Mouse (Mus musculus): ENCODE measurements around the gene Cenpl.
"Not testable (repeated sequence)": the region's sequence is repeated elsewhere in the genome, so short reads cannot be mapped to it uniquely, and the experiment has no call there.

Gene Cenpl

GRCm38 (mm10) chr1:161070352-161071271 is at the start of gene Cenpl, which contains the start of gene Dars2:
TSS of gene Cenpl (plus strand) at chr1:161070713.
TSS of gene Dars2 (minus strand) at chr1:161070658.
- peak; percentile 96 for DNase-seq (ENCODE audit: low read depth, low spot score)

DNA sequence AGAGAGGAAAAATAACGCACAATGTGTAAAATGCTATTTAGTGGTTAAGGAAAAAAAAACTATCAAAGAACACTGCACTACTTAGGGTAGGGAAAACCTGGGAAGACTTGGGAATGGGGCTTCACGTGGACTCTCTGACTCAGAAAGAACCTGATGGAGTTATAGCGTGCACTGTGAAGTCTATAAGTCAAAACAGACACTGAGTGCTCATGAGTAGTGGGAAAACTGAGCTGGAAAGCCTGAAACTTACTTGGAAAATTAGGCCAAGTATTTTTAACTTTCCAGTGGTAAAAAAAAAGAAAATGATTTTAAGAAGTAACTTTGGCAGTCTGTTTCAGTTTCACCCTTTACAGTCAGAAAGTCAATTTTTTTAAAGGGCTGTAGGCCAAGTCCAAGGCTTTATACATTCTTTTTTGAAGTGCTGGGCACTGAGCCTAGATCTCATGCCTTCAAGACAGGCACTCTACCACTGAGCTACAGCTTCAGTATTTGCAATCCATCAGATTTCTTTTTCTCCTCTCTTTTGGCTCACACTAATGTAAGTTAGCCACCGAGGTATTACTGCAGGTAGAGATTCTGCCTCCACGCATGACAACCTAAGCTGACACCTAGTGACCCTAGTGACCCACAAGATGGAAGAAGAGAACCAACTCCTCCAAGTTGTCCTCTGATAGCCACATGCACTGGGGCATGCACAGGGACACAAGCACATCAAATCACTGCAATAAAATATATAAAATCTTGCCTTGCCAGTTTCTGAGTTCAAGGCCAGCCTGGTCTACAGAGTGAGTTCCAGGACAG is 44.9 kb upstream of the Cenpl start:
- no peak for DNase-seq (ENCODE audit: low read depth, low spot score)

GRCm38 (mm10) chr1:161027196-161027595 is 43.3 kb upstream of the Cenpl start:
- no peak for DNase-seq (ENCODE audit: low read depth, low spot score)

GRCm38 (mm10) chr1:161028427-161028826 is 42.1 kb upstream of the Cenpl start:
- not testable (repeated sequence) for DNase-seq (ENCODE audit: low read depth, low spot score)

DNA sequence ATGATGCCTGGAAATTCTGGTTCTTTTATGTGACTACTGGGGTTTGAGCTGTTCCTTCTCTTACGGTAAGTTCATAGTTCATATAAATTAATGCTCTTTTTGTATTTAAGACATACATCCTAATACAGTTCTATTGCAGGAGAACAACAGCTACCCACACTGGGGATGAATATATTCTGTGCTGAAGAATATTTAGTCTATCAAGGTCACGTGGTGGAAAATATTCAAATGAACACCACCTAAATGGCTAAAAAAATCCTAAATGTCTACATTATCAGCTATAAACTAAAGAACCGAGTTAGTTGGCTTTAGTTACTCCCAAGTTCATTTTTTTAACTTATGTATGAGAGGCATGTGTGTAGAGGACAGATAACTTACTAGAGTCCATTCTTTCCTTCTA is 40.5 kb upstream of the Cenpl start:
- no peak for DNase-seq (ENCODE audit: low read depth, low spot score)

- DNase-seq (ENCODE audit: low read depth, low spot score), result no peak
These were observed 38.6 kb upstream of the Cenpl start for GRCm38 (mm10) chr1:161031881-161032280.

GRCm38 (mm10) chr1:161032345-161032744 is 38.2 kb upstream of the Cenpl start:
- DNase-seq (ENCODE audit: low read depth, low spot score), result no peak

DNA sequence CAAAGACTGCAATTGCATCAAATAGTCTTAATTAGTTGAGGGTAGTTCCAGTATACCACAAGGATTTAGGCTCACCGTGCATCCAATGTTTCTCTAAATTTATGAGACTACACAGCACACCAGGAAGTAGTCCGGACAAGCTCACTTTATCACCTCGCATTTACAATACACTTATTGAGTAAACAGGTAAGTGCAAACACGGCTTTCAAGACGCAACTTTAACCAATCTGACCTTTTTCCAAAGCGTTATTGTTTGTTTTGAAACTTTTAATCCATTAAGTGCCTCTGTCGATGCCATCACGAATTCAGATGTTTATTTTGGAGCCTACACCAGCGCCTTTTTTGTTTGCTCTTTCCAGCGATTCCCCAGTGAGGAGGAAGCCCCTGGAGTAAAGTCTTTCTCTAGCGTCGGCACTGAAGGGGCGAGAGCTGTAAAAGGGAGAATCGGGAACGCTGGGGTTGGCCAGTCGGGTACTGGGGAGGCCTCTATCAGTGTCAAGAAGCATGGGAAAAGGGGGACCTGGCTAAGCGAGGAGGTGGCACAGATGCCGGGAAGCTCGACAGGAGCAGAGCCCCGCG is 36.6 kb upstream of the Cenpl start:
- no peak for DNase-seq (ENCODE audit: low read depth, low spot score)

- peak; percentile 100 for DNase-seq (ENCODE audit: low read depth, low spot score)
These were observed 35.9 kb upstream of the Cenpl start, which contains the start of gene Zbtb37 for GRCm38 (mm10) chr1:161034435-161035280. TSS of gene Zbtb37 (minus strand) at chr1:161034849.

GRCm38 (mm10) chr1:161035281-161035785 is 35.2 kb upstream of the Cenpl start:
- DNase-seq (ENCODE audit: low read depth, low spot score), result peak; percentile 70

- DNase-seq (ENCODE audit: low read depth, low spot score), result peak; percentile 43
These were observed 34.6 kb upstream of the Cenpl start for GRCm38 (mm10) chr1:161035786-161036404.

GRCm38 (mm10) chr1:161036411-161036841 is 34.1 kb upstream of the Cenpl start:
- DNase-seq (ENCODE audit: low read depth, low spot score), result peak; percentile 34

DNA sequence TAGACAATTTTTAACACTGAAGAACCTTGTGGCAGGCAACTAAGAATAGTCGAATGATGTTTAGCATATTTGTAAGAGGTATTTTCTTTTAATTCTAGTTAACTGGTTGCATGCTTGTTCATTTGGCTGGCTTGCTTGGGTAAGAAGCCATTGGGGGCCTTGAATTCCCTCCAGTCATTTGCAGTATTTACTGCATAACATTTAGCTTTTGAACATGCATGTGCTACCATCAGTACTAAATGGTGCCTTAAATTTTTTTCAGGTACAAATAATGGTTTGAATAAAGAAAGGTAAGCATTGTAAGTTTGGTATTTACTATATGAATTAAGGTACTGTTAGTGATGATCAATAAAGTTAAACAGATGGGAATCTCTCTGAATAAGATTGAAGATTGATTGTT is 33.5 kb upstream of the Cenpl start:
- no peak for DNase-seq (ENCODE audit: low read depth, low spot score)

GRCm38 (mm10) chr1:161037599-161037998 is 32.9 kb upstream of the Cenpl start:
- DNase-seq (ENCODE audit: low read depth, low spot score), result no peak

GRCm38 (mm10) chr1:161038004-161038403 is 32.5 kb upstream of the Cenpl start:
- DNase-seq (ENCODE audit: low read depth, low spot score), result no peak

- DNase-seq (ENCODE audit: low read depth, low spot score), result no peak
These were observed 31.4 kb upstream of the Cenpl start for GRCm38 (mm10) chr1:161038968-161039721.

- DNase-seq (ENCODE audit: low read depth, low spot score), result peak; percentile 56
These were observed 30.6 kb upstream of the Cenpl start for GRCm38 (mm10) chr1:161039741-161040425.

DNA sequence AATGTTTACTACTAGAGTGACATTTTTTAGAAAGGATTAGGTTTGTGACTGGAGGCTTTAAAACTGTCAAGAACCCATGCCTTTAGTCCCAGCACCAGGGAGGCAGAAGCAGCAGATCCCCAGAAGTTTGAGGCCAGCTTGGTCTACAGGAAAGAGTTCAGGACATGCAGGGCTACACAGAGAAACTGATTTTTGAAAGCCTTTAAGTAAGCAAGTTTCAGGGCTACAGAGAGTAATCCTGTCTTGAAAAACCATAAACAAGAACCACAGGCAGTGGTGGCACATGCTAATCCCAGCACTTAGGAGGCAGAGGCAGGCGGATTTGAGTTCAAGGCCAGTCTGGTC is 30.1 kb upstream of the Cenpl start:
- DNase-seq (ENCODE audit: low read depth, low spot score), result no peak

GRCm38 (mm10) chr1:161040855-161041254 is 29.7 kb upstream of the Cenpl start:
- DNase-seq (ENCODE audit: low read depth, low spot score), result no peak
